Mouse (Mus musculus) neural tube, embryonic 15.5 days (tissue): ENCODE measurements around the gene Coq9. TPM values are rescaled to one million over a fixed set of nuclear protein-coding genes. Genes with fewer than 3 reads are reported as not detected.
A peak's percentile ranks its signal among the peaks of the same experiment; 100 is the strongest.

Source experiments
- ATAC-seq: fragments of 200-750 bp; cut with Nextera tagmentation; 2 replicates; pipeline ENCODE4 v1.8.0; 2017; ENCODE audit warnings: mild to moderate bottlenecking, moderate TSS enrichment, moderate library complexity; ENCODE audit not compliant: low FRiP score
- H3K27ac ChIP-seq: fragments of 300-500 bp; sonication (generic); replicated peaks from 2 replicates; pipeline ENCODE4 v1.5.1; 2015; ENCODE audit warnings: mild to moderate bottlenecking, inconsistent platforms
- H3K27me3 ChIP-seq: fragments of 300-500 bp; sonication (generic); replicated peaks from 2 replicates; pipeline ENCODE4 v1.6.1; 2015; ENCODE audit warnings: inconsistent platforms
- H3K36me3 ChIP-seq: fragments of 300-500 bp; sonication (generic); 2 replicates; pipeline ENCODE4 v1.6.1; 2015; ENCODE audit warnings: inconsistent platforms
- H3K4me1 ChIP-seq: fragments of 300-500 bp; sonication (generic); 2 replicates; pipeline ENCODE4 v1.6.1; 2015; ENCODE audit warnings: inconsistent platforms
- H3K4me2 ChIP-seq: fragments of 300-500 bp; sonication (generic); 2 replicates; pipeline ENCODE4 v1.6.1; 2015; ENCODE audit warnings: inconsistent platforms, mild to moderate bottlenecking, moderate library complexity
- H3K4me3 ChIP-seq: fragments of 300-500 bp; sonication (generic); replicated peaks from 2 replicates; pipeline ENCODE4 v1.5.1; 2015; ENCODE audit warnings: mild to moderate bottlenecking, inconsistent platforms
- H3K9ac ChIP-seq: fragments of 300-500 bp; sonication (generic); replicated peaks from 2 replicates; pipeline ENCODE4 v1.6.1; 2015; ENCODE audit warnings: mild to moderate bottlenecking, inconsistent platforms
- H3K9me3 ChIP-seq: fragments of 300-500 bp; sonication (generic); replicated peaks from 2 replicates; pipeline ENCODE4 v1.6.1; 2016; ENCODE audit warnings: inconsistent platforms
- WGBS: fragments of 180-500 bp; shearing (Covaris S2); methylation state at CpG from one replicate; pipeline ENCODE4 v1.1.7; 2015; ENCODE audit warnings: mixed read lengths; 5-methylcytosine and 5-hydroxymethylcytosine counted together
- polyA plus RNA-seq: library from polyadenylated mRNA; unstranded; fragments of >200 nt; fragmentation: Nextera tagmentation; extraction: Ambion mirVana; gene quantifications from 2 replicates; pipeline ENCODE4 v1.2.1, GENCODE M21; 2015

Gene Coq9
- polyA plus RNA-seq: 61.4 and 66.6 TPM in 2 replicates

GRCm38 (mm10) chr8:94837662-94838574, at the start of gene Coq9, which contains the start of gene Ciapin1:
Coq9 (plus strand) TSS chr8:94838321.
Ciapin1 (minus strand) TSS chr8:94838358.
- Histone ChIP-seq H3K4me1 (peaks cover 22% of the 10 kb centered on the region), H3K4me3 (peak within 1 kb of the TSS; percentile 86), H3K27ac (peak within 1 kb of the TSS; percentile 96), H3K9me3 (no peaks in the 10 kb centered on the region), H3K4me2 (peak within 1 kb of the TSS; percentile 87), H3K9ac (peak within 1 kb of the TSS; percentile 86), H3K27me3 (no peaks in the 10 kb centered on the region), H3K36me3 (no peaks in the 10 kb centered on the region)
- peak; percentile 98 for ATAC-seq
- WGBS: under 1% methylated on average over 82 of the region's 82 CpGs

GRCm38 (mm10) chr8:94789256-94789955, 48.7 kb upstream of the Coq9 start:
- H3K9me3 ChIP-seq: no peaks in the 10 kb centered on the region
- no peak overlapping the region for H3K4me2 ChIP-seq
- H3K9ac ChIP-seq: no peak overlapping the region
- WGBS: 70% methylated on average over 10 of the region's 10 CpGs
- H3K36me3 ChIP-seq: no peaks in the 10 kb centered on the region
- no peak overlapping the region for H3K4me3 ChIP-seq
- no peak overlapping the region for H3K27ac ChIP-seq
- 0 out of 2 replicates have a peak, but pooled peaks cover 5% of the 10 kb centered on the region for H3K4me1 ChIP-seq
- no peaks in the 10 kb centered on the region for H3K27me3 ChIP-seq
- ATAC-seq: no peak

DNA sequence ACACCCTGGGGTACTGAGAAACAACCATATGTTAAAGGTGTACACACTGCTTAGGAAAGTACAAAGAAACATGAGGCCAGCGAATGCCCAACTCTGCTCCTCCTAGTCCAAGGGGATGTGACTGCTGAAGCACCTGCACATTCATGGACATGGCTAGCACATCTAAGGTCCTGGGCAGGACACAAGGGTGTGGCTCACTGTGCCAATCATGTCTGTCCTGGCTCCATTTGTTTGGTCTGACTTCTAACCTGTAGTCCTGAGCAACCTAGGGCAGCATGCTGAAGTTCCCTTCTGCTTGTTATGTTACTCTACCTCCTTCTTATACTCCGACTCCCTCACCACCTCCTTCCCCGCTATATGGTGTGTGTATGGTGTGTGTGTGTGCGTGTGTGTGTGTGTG, 43.8 kb upstream of the Coq9 start:
- no peaks in the 10 kb centered on the region for H3K36me3 ChIP-seq
- no peaks in the 10 kb centered on the region for H3K27me3 ChIP-seq
- no peak overlapping the region for H3K9ac ChIP-seq
- H3K4me1 ChIP-seq: no peaks in the 10 kb centered on the region
- H3K4me2 ChIP-seq: no peak overlapping the region
- no peak overlapping the region for H3K4me3 ChIP-seq
- H3K9me3 ChIP-seq: no peaks in the 10 kb centered on the region
- no peak for ATAC-seq
- 88% methylated on average over 4 of the region's 4 CpGs for WGBS
- no peak overlapping the region for H3K27ac ChIP-seq

- WGBS: 93% methylated on average over 2 of the region's 2 CpGs
- H3K27ac ChIP-seq: no peak overlapping the region
Measured at GRCm38 (mm10) chr8:94794782-94795181, 43.3 kb upstream of the Coq9 start.

GRCm38 (mm10) chr8:94800278-94800968, 37.7 kb upstream of the Coq9 start:
- no peaks in the 10 kb centered on the region for H3K36me3 ChIP-seq
- no peaks in the 10 kb centered on the region for H3K27me3 ChIP-seq
- H3K4me3 ChIP-seq: no peak overlapping the region
- H3K4me1 ChIP-seq: no peaks in the 10 kb centered on the region
- WGBS: 68% methylated on average over 7 of the region's 7 CpGs
- no peaks in the 10 kb centered on the region for H3K9me3 ChIP-seq
- no peak overlapping the region for H3K4me2 ChIP-seq
- H3K27ac ChIP-seq: no peak overlapping the region
- no peak for ATAC-seq
- H3K9ac ChIP-seq: no peak overlapping the region

More at GRCm38 (mm10) chr8:94794782-94795181, 43.3 kb upstream of the Coq9 start:
- H3K36me3 ChIP-seq: no peaks in the 10 kb centered on the region
- ATAC-seq: no peak
- no peak overlapping the region for H3K4me3 ChIP-seq
- no peaks in the 10 kb centered on the region for H3K9me3 ChIP-seq
- H3K4me2 ChIP-seq: no peak overlapping the region
- no peaks in the 10 kb centered on the region for H3K4me1 ChIP-seq
- H3K9ac ChIP-seq: no peak overlapping the region
- no peaks in the 10 kb centered on the region for H3K27me3 ChIP-seq

GRCm38 (mm10) chr8:94801293-94802095, 36.6 kb upstream of the Coq9 start:
- H3K36me3 ChIP-seq: no peaks in the 10 kb centered on the region
- H3K4me1 ChIP-seq: no peaks in the 10 kb centered on the region
- no peak overlapping the region for H3K9ac ChIP-seq
- ATAC-seq: no peak
- H3K9me3 ChIP-seq: no peaks in the 10 kb centered on the region
- 42% methylated on average over 14 of the region's 14 CpGs for WGBS
- H3K4me3 ChIP-seq: no peak overlapping the region
- H3K4me2 ChIP-seq: no peak overlapping the region
- H3K27me3 ChIP-seq: no peaks in the 10 kb centered on the region
- no peak overlapping the region for H3K27ac ChIP-seq

DNA sequence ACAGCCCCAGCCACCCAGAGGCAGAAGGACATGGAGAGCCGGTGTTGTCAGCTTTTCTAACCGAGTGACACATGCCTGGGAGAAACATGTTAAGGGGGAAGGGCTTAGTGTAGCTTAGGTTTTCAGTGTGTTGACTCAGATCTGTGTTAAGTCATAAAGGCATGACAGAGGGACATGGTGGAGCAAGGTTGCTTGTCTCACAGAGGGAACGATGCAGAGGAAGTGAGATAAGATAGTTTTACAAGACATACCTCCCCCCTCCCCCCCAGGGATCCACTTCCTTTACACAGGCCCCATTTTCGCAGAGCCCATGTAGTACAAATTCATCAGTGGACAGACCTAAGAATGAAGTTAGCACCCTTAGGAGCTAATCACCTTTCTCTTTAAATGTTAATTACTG, 35.7 kb upstream of the Coq9 start:
- no peaks in the 10 kb centered on the region for H3K4me1 ChIP-seq
- H3K36me3 ChIP-seq: no peaks in the 10 kb centered on the region
- no peak for ATAC-seq
- no peak overlapping the region for H3K4me3 ChIP-seq
- no peak overlapping the region for H3K4me2 ChIP-seq
- 86% methylated on average over 4 of the region's 4 CpGs for WGBS
- H3K9me3 ChIP-seq: no peaks in the 10 kb centered on the region
- H3K27me3 ChIP-seq: no peaks in the 10 kb centered on the region
- no peak overlapping the region for H3K27ac ChIP-seq
- no peak overlapping the region for H3K9ac ChIP-seq

- 76% methylated on average over 6 of the region's 6 CpGs for WGBS
- no peak overlapping the region for H3K27ac ChIP-seq
- H3K4me3 ChIP-seq: no peak overlapping the region
- no peaks in the 10 kb centered on the region for H3K27me3 ChIP-seq
- no peaks in the 10 kb centered on the region for H3K4me1 ChIP-seq
- H3K9me3 ChIP-seq: no peaks in the 10 kb centered on the region
- H3K9ac ChIP-seq: no peak overlapping the region
- no peak for ATAC-seq
- no peaks in the 10 kb centered on the region for H3K36me3 ChIP-seq
- no peak overlapping the region for H3K4me2 ChIP-seq
Measured at GRCm38 (mm10) chr8:94803551-94803950, 34.6 kb upstream of the Coq9 start.

- Histone ChIP-seq H3K9ac (no peak overlapping the region), H3K36me3 (no peaks in the 10 kb centered on the region), H3K9me3 (no peaks in the 10 kb centered on the region), H3K4me2 (no peak overlapping the region), H3K27me3 (no peaks in the 10 kb centered on the region), H3K27ac (no peak overlapping the region), H3K4me3 (no peak overlapping the region), H3K4me1 (no peaks in the 10 kb centered on the region)
- no peak for ATAC-seq
- 74% methylated on average over 10 of the region's 10 CpGs for WGBS
Measured at GRCm38 (mm10) chr8:94804546-94805340, 33.4 kb upstream of the Coq9 start.

DNA sequence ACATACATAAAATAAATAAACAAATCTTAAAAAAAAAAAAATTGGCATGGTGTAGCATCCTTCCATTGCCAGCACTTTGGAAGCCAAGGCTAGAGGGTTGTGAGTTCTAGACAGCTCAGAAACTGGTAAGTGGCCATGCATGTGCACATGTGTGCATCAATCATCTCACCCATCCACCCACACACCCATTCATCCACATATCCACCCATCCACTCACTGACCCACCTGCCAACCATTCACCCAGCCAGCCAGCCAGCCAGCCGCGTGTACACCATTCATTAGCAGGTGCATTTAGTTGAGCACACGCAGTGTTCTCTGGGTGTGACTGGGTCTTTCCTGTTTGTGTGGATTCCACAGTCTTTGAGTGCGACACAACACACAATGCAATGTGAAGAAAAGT, 32.3 kb upstream of the Coq9 start:
- WGBS: 58% methylated on average over 4 of the region's 4 CpGs

More for the DNA sequence above, 32.3 kb upstream of the Coq9 start:
- no peaks in the 10 kb centered on the region for H3K36me3 ChIP-seq
- H3K4me1 ChIP-seq: no peaks in the 10 kb centered on the region
- H3K9me3 ChIP-seq: no peaks in the 10 kb centered on the region
- no peaks in the 10 kb centered on the region for H3K27me3 ChIP-seq
- no peak overlapping the region for H3K4me2 ChIP-seq
- no peak for ATAC-seq
- no peak overlapping the region for H3K4me3 ChIP-seq
- H3K27ac ChIP-seq: no peak overlapping the region
- H3K9ac ChIP-seq: no peak overlapping the region
